Mouse (Mus musculus): Measurements from ENCODE around the gene Tpmt. TPM values are rescaled to one million over a fixed set of nuclear protein-coding genes. Genes with fewer than 3 reads are reported as not detected.

Tpmt gene
- polyA plus RNA-seq, 1 experiment from 2014 or later, result 38.9 TPM

GRCm38 (mm10) chr13:46993274-46993551, 51.3 kb downstream of the Tpmt start:
- 89% methylated on average over 2 of the region's 2 CpGs for WGBS
- Histone ChIP-seq H3K36me3 (no peaks in the 10 kb centered on the region), H3K4me2 (replicated peaks) (no peak overlapping the region), H3K27ac (no peak overlapping the region), H3K27me3 (no peaks in the 10 kb centered on the region), H3K9me3 (replicated peaks) (no peaks in the 10 kb centered on the region), H3K4me3 (no peak overlapping the region), H3K4me1 (no peaks in the 10 kb centered on the region), H3K9ac (no peak overlapping the region)
- no peak for ATAC-seq (ENCODE audit: low FRiP score)

- 80% methylated on average over 7 of the region's 7 CpGs for WGBS
- Histone ChIP-seq H3K27me3 (no peaks in the 10 kb centered on the region), H3K4me3 (no peak overlapping the region), H3K9ac (no peak overlapping the region), H3K36me3 (no peaks in the 10 kb centered on the region), H3K4me2 (replicated peaks) (no peak overlapping the region), H3K9me3 (replicated peaks) (no peaks in the 10 kb centered on the region), H3K27ac (no peak overlapping the region), H3K4me1 (no peaks in the 10 kb centered on the region)
- no peak for ATAC-seq (ENCODE audit: low FRiP score)
Observed at GRCm38 (mm10) chr13:46992516-46993273, 51.8 kb downstream of the Tpmt start.

- H3K27me3 ChIP-seq, result no peaks in the 10 kb centered on the region
- no peak overlapping the region for H3K27ac ChIP-seq
- no peaks in the 10 kb centered on the region for H3K4me1 ChIP-seq
- 52% methylated on average over 4 of the region's 4 CpGs for WGBS
- no peaks in the 10 kb centered on the region for H3K36me3 ChIP-seq
- no peak overlapping the region for H3K4me3 ChIP-seq
- H3K4me2 ChIP-seq (replicated peaks), result no peak overlapping the region
- no peak for ATAC-seq (ENCODE audit: low FRiP score)
- no peak overlapping the region for H3K9ac ChIP-seq
- no peaks in the 10 kb centered on the region for H3K9me3 ChIP-seq (replicated peaks)
Observed at GRCm38 (mm10) chr13:46990376-46991011, 54.0 kb downstream of the Tpmt start.

GRCm38 (mm10) chr13:46987941-46988340, 56.6 kb downstream of the Tpmt start:
- 75% methylated on average over 8 of the region's 8 CpGs for WGBS
- no peaks in the 10 kb centered on the region for H3K36me3 ChIP-seq
- ATAC-seq (ENCODE audit: low FRiP score), result no peak
- H3K27ac ChIP-seq, result no peak overlapping the region
- H3K4me1 ChIP-seq, result no peaks in the 10 kb centered on the region
- H3K4me3 ChIP-seq, result no peak overlapping the region
- no peak overlapping the region for H3K9ac ChIP-seq
- no peaks in the 10 kb centered on the region for H3K9me3 ChIP-seq (replicated peaks)
- no peaks in the 10 kb centered on the region for H3K27me3 ChIP-seq
- H3K4me2 ChIP-seq (replicated peaks), result no peak overlapping the region

GRCm38 (mm10) chr13:46986208-46986607, 58.3 kb downstream of the Tpmt start:
- H3K27ac ChIP-seq, result no peak overlapping the region
- H3K4me3 ChIP-seq, result no peak overlapping the region
- ATAC-seq (ENCODE audit: low FRiP score), result no peak

GRCm38 (mm10) chr13:46983878-46984277, 60.7 kb downstream of the Tpmt start:
- WGBS, result 86% methylated on average over 2 of the region's 2 CpGs
- no peak overlapping the region for H3K4me2 ChIP-seq (replicated peaks)
- H3K27ac ChIP-seq, result no peak overlapping the region
- no peaks in the 10 kb centered on the region for H3K9me3 ChIP-seq (replicated peaks)
- H3K4me3 ChIP-seq, result no peak overlapping the region
- no peak overlapping the region for H3K9ac ChIP-seq
- ATAC-seq (ENCODE audit: low FRiP score), result no peak
- H3K4me1 ChIP-seq, result no peaks in the 10 kb centered on the region
- no peaks in the 10 kb centered on the region for H3K27me3 ChIP-seq
- H3K36me3 ChIP-seq, result no peaks in the 10 kb centered on the region

More at GRCm38 (mm10) chr13:46986208-46986607, 58.3 kb downstream of the Tpmt start:
- Histone ChIP-seq H3K27me3 (no peaks in the 10 kb centered on the region), H3K9ac (no peak overlapping the region), H3K4me2 (replicated peaks) (no peak overlapping the region), H3K36me3 (no peaks in the 10 kb centered on the region), H3K9me3 (replicated peaks) (no peaks in the 10 kb centered on the region), H3K4me1 (no peaks in the 10 kb centered on the region)
- WGBS, result 64% methylated on average over 6 of the region's 6 CpGs

GRCm38 (mm10) chr13:46979836-46980490, 64.6 kb downstream of the Tpmt start:
- 81% methylated on average over 13 of the region's 13 CpGs for WGBS
- ATAC-seq (ENCODE audit: low FRiP score), result no peak
- no peak overlapping the region for H3K9ac ChIP-seq

GRCm38 (mm10) chr13:46976532-46976931, 68.0 kb downstream of the Tpmt start:
- no peak for ATAC-seq (ENCODE audit: low FRiP score)
- peak overlapping the region; percentile 81; the same call in 1 of the 2 replicates for H3K27ac ChIP-seq
- WGBS, result 95% methylated on average over 7 of the region's 7 CpGs

More at GRCm38 (mm10) chr13:46979836-46980490, 64.6 kb downstream of the Tpmt start:
- Histone ChIP-seq H3K27ac (no peak overlapping the region), H3K4me2 (replicated peaks) (no peak overlapping the region), H3K4me1 (peaks cover 9% of the 10 kb centered on the region), H3K36me3 (no peaks in the 10 kb centered on the region), H3K4me3 (no peak overlapping the region), H3K27me3 (no peaks in the 10 kb centered on the region), H3K9me3 (replicated peaks) (no peaks in the 10 kb centered on the region)

GRCm38 (mm10) chr13:46975930-46976329, 68.6 kb downstream of the Tpmt start:
- Histone ChIP-seq H3K4me1 (peaks cover 9% of the 10 kb centered on the region), H3K4me2 (replicated peaks) (0 out of 2 replicates have a peak overlapping the region, but pooled peaks have one; percentile 47), H3K27me3 (no peaks in the 10 kb centered on the region), H3K9ac (no peak overlapping the region), H3K27ac (peak overlapping the region; percentile 81), H3K9me3 (replicated peaks) (no peaks in the 10 kb centered on the region), H3K4me3 (no peak overlapping the region), H3K36me3 (no peaks in the 10 kb centered on the region)
- ATAC-seq (ENCODE audit: low FRiP score), result no peak
- 29% methylated on average over 4 of the region's 4 CpGs for WGBS

More at GRCm38 (mm10) chr13:46976532-46976931, 68.0 kb downstream of the Tpmt start:
- no peak overlapping the region for H3K4me2 ChIP-seq (replicated peaks)
- no peaks in the 10 kb centered on the region for H3K9me3 ChIP-seq (replicated peaks)
- H3K4me3 ChIP-seq, result no peak overlapping the region
- H3K9ac ChIP-seq, result no peak overlapping the region
- H3K27me3 ChIP-seq, result no peaks in the 10 kb centered on the region
- no peaks in the 10 kb centered on the region for H3K36me3 ChIP-seq
- H3K4me1 ChIP-seq, result peaks cover 9% of the 10 kb centered on the region

- H3K36me3 ChIP-seq, result no peaks in the 10 kb centered on the region
- peak; percentile 97 for ATAC-seq (ENCODE audit: low FRiP score)
- WGBS, result 19% methylated on average over 14 of the region's 14 CpGs
- peak overlapping the region; percentile 35 for H3K4me3 ChIP-seq
- H3K27me3 ChIP-seq, result no peaks in the 10 kb centered on the region
- H3K9ac ChIP-seq, result peak overlapping the region; percentile 5; the same call in 1 of the 2 replicates
- peak overlapping the region; percentile 81 for H3K27ac ChIP-seq
- H3K9me3 ChIP-seq (replicated peaks), result no peaks in the 10 kb centered on the region
- H3K4me2 ChIP-seq (replicated peaks), result peak overlapping the region; percentile 47
- H3K4me1 ChIP-seq, result peaks cover 9% of the 10 kb centered on the region
Observed at GRCm38 (mm10) chr13:46975031-46975551, 69.4 kb downstream of the Tpmt start.
